13 mouse cellular contexts compared by ENCODE assay signal in genomic region chr2:79653093-79653808, GRCm38 (mm10). TPM values are rescaled to one million over a fixed set of nuclear protein-coding genes. Genes with fewer than 3 reads are reported as not detected.
A peak's percentile ranks its signal among the peaks of the same experiment; 100 is the strongest.
DNase-seq lines count a peak whose midpoint lies in the region; ATAC-seq and TF ChIP-seq lines count a peak whose summit lies in the region.
"Had no signal": no experiment of that assay in that cellular context is flagged by ENCODE, and none has a peak within 500 bp of the region (broad histone marks: within the 10 kb centered on the region; RNA-seq: fewer than 3 reads in every experiment).

No protein-coding gene starts in this region.

- TF ChIP-seq CTCF in layer of hippocampus, adult 2 months (conservative IDR thresholded peaks at IDR 0.05): no peak

- no peak overlapping the region for H3K4me3 ChIP-seq in layer of hippocampus, adult 2 months
- H3K4me3 ChIP-seq: myocyte had no signal

- peak overlapping the region; percentile 24; the same call in 1 of the 2 replicates for H3K27ac ChIP-seq in layer of hippocampus, adult 2 months

- peak; percentile 56; the same call in 1 of the 2 replicates for ATAC-seq in cerebellum, adult (ENCODE audit: insufficient number of reproducible peaks, low FRiP score, low TSS enrichment)
- peak; percentile 86 for ATAC-seq in granulocyte monocyte progenitor cell, adult 5-6 weeks (replicated peaks; ENCODE audit: poor library complexity, severe bottlenecking)
- ATAC-seq in neutrophil, adult 5-6 weeks (ENCODE audit: extremely low read depth, insufficient number of reproducible peaks, low FRiP score, poor library complexity, severe bottlenecking): peak; percentile 56; the same call in 1 of the 2 replicates

- DNase-seq in cerebellum, postnatal 4 days (ENCODE audit: low spot score in 2 of 2): no peak
- DNase-seq in layer of hippocampus, adult 2 months (ENCODE audit: low spot score in 2 of 2): peak in 1 of 2 experiments; percentile 31
- DNase-seq in layer of hippocampus, postnatal 10 days (ENCODE audit: low spot score in 2 of 2): no peak
- no peak for DNase-seq in urinary bladder, adult 18-20 months (ENCODE audit: low spot score in 2 of 2)
- DNase-seq in c-Kit-positive CD71-positive TER-119-positive erythroid progenitor cells, embryonic 14.5 days (ENCODE audit: low spot score): no peak
- DNase-seq: gastrocnemius, postnatal 10 days; kidney, postnatal 14 days; lung, adult 18-20 months; right cerebral cortex, adult 18-20 months had no signal

RNA-seq across cellular contexts. Expression of gene Itprid2, which starts 18.1 kb away (rescaled TPM):
- total RNA-seq in layer of hippocampus, adult 2 months (2021): 10 to 100 TPM; 41.4 to 44.0 TPM
- total RNA-seq in layer of hippocampus, postnatal 10 days (2021): 10 to 100 TPM; 34.3 to 35.4 TPM
- total RNA-seq in granulocyte monocyte progenitor cell, adult 5-6 weeks (2014; fragmentation: Nextera tagmentation): 14.7 and 20.0 TPM in 2 replicates
- 14.7 and 21.9 TPM in 2 replicates for total RNA-seq in granulocyte monocyte progenitor cell, adult 5-6 weeks (2017)
- 35.9 and 36.2 TPM in 2 replicates for total RNA-seq in neutrophil, adult 5-6 weeks (2017)

RNA-seq across cellular contexts. Expression of gene Ppp1r1c, which starts 54.3 kb away (rescaled TPM):
- total RNA-seq in layer of hippocampus, adult 2 months (2021): under 1 TPM in 1 of 2 experiments, not detected in 1; 0.37 TPM
- under 1 TPM in 1 of 2 experiments, not detected in 1; 0.23 TPM for total RNA-seq in layer of hippocampus, postnatal 10 days (2021)
- total RNA-seq in granulocyte monocyte progenitor cell, adult 5-6 weeks (2014; fragmentation: Nextera tagmentation): not detected in 2 replicates
- not detected in 2 replicates for total RNA-seq in granulocyte monocyte progenitor cell, adult 5-6 weeks (2017)
- 0.58 TPM in 1 of 2 replicates, not detected in the other for total RNA-seq in neutrophil, adult 5-6 weeks (2017)
- total RNA-seq: gastrocnemius, postnatal 10 days had no signal
